Mouse (Mus musculus): ENCODE data around the gene Cutal. TPM values are rescaled to one million over a fixed set of nuclear protein-coding genes. Genes with fewer than 3 reads are reported as not detected.
"Not testable (repeated sequence)": the region's sequence is repeated elsewhere in the genome, so short reads cannot be mapped to it uniquely, and the experiment has no call there.

Gene Cutal
- total and polyA plus RNA-seq, 3 experiments, result not detected

DNA sequence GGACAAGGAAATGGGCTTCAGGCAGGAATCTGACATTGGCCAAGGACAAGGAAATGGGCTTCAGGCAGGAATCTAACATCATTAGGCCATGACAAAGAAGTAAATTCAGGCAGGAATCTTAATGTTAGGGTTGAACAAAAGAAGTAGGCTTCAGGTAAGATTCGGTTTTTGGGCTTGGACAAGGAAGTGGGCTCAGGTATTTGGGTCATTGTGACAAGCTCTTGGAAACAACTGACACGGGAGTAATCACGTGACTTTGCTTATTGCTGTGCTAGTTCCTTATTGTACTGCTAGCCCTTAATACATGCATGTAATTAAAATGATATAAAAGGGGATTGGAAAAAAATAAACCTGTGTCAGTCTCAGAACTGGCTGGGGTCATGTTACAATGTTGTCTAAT is 38.5 kb upstream of the Cutal start:
- Histone ChIP-seq H3K27ac (ENCODE audit: insufficient read depth, low read depth) (no peak overlapping the region), H3K27me3 (replicated peaks) (no peaks in the 10 kb centered on the region), H3K4me3 (replicated peaks in 1 of 3; ENCODE audit: low read depth in 2 of 3, low read length in 2 of 3, poor library complexity in 1 of 3) (no peak overlapping the region), H3K79me2 (replicated peaks; ENCODE audit: control insufficient read depth, extremely low read depth, insufficient read depth, poor library complexity, severe bottlenecking) (no peaks in the 10 kb centered on the region), H3K9me3 (replicated peaks; ENCODE audit: low read length) (no peaks in the 10 kb centered on the region), H3K4me2 (ENCODE audit: insufficient read depth, low read depth, poor library complexity, severe bottlenecking) (no peak overlapping the region), H3K36me3 (replicated peaks in 1 of 2; ENCODE audit: control insufficient read depth in 1 of 2, insufficient read depth in 1 of 2, low read length in 1 of 2) (no peaks in the 10 kb centered on the region), H3K9ac (ENCODE audit: insufficient read depth, low read depth) (no peak overlapping the region), H3K4me1 (ENCODE audit: control insufficient read depth in 1 of 2, insufficient read depth in 2 of 2) (no peaks in the 10 kb centered on the region)
- in situ Hi-C loops (cut with MboI; ENCODE audit: low pct_ligation_motif_present, low pct_unique_long_range_greater_than_20kb, low sequenced_read_pairs) (no loop called here), dilution Hi-C loops (cut with MboI; ENCODE audit: extremely low pct_ligation_motif_present, extremely low pct_unique_long_range_greater_than_20kb, low sequenced_read_pairs) (no loop called here)
- DNase-seq (ENCODE audit: extremely low read depth), result no peak
- no peak for TF ChIP-seq POLR2AphosphoS2 (IDR thresholded peaks at IDR 0.05; ENCODE audit: low read depth, low read length)

DNA sequence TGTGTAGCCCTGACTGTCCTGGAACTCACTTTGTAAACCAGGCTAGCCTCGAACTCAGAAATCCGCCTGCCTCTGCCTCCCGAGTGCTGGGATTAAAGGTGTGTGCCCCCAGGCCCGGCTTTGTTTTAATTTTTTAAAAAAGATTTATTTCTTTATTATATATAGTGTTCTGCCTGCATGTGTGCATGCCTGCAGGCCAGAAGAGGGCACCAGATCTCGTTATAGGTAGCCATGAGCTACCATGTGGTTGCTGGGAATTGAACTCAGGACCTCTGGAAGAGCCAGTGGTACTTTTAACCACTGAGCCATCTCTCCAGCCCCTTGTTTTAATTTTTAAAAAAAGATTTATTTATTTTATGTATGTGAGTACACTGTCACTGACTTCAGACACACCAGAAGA is 34.1 kb upstream of the Cutal start:
- H3K4me1 ChIP-seq (ENCODE audit: control insufficient read depth in 1 of 2, insufficient read depth in 2 of 2); H3K9ac ChIP-seq (ENCODE audit: insufficient read depth, low read depth); H3K79me2 ChIP-seq (replicated peaks; ENCODE audit: control insufficient read depth, extremely low read depth, insufficient read depth, poor library complexity, severe bottlenecking); DNase-seq (ENCODE audit: extremely low read depth); H3K9me3 ChIP-seq (replicated peaks; ENCODE audit: low read length); H3K27me3 ChIP-seq (replicated peaks); dilution Hi-C loops (cut with MboI; ENCODE audit: extremely low pct_ligation_motif_present, extremely low pct_unique_long_range_greater_than_20kb, low sequenced_read_pairs); H3K36me3 ChIP-seq (replicated peaks in 1 of 2; ENCODE audit: control insufficient read depth in 1 of 2, insufficient read depth in 1 of 2, low read length in 1 of 2); in situ Hi-C loops (cut with MboI; ENCODE audit: low pct_ligation_motif_present, low pct_unique_long_range_greater_than_20kb, low sequenced_read_pairs); H3K27ac ChIP-seq (ENCODE audit: insufficient read depth, low read depth); H3K4me3 ChIP-seq (replicated peaks in 1 of 3; ENCODE audit: low read depth in 2 of 3, low read length in 2 of 3, poor library complexity in 1 of 3); H3K4me2 ChIP-seq (ENCODE audit: insufficient read depth, low read depth, poor library complexity, severe bottlenecking): not testable (repeated sequence)
- peak; percentile 59; the same call in 1 of the 2 replicates for TF ChIP-seq MYC (IDR thresholded peaks at IDR 0.05; ENCODE audit: low read depth, low read length)
- TF ChIP-seq CTCF (conservative IDR thresholded peaks at IDR 0.05 in 1 of 2, IDR thresholded peaks at IDR 0.05 in 1 of 2; ENCODE audit: low read depth in 2 of 2, low read length in 2 of 2), result peak in 1 of 2 experiments; percentile 47; a peak in 2 of 4 replicates
- peak; percentile 23; the same call in 1 of the 2 replicates for TF ChIP-seq SMC3 (IDR thresholded peaks at IDR 0.05; ENCODE audit: low read depth, low read length)
- TF ChIP-seq RAD21 (IDR thresholded peaks at IDR 0.05; ENCODE audit: low read depth, low read length), result peak; percentile 28

- no peak overlapping the region for H3K4me2 ChIP-seq (ENCODE audit: insufficient read depth, low read depth, poor library complexity, severe bottlenecking)
Measured at GRCm38 (mm10) chr2:34841706-34842105, 32.5 kb upstream of the Cutal start.

More at GRCm38 (mm10) chr2:34841706-34842105, 32.5 kb upstream of the Cutal start:
- H3K27me3 ChIP-seq (replicated peaks), result no peaks in the 10 kb centered on the region
- dilution Hi-C loops (cut with MboI; ENCODE audit: extremely low pct_ligation_motif_present, extremely low pct_unique_long_range_greater_than_20kb, low sequenced_read_pairs) (no loop called here), in situ Hi-C loops (cut with MboI; ENCODE audit: low pct_ligation_motif_present, low pct_unique_long_range_greater_than_20kb, low sequenced_read_pairs) (no loop called here)
- no peaks in the 10 kb centered on the region for H3K36me3 ChIP-seq (replicated peaks in 1 of 2; ENCODE audit: control insufficient read depth in 1 of 2, insufficient read depth in 1 of 2, low read length in 1 of 2)
- DNase-seq (ENCODE audit: extremely low read depth), result no peak
- H3K27ac ChIP-seq (ENCODE audit: insufficient read depth, low read depth), result no peak overlapping the region
- H3K4me3 ChIP-seq (replicated peaks in 1 of 3; ENCODE audit: low read depth in 2 of 3, low read length in 2 of 3, poor library complexity in 1 of 3), result no peak overlapping the region
- TF ChIP-seq MEF2A (IDR thresholded peaks at IDR 0.05; ENCODE audit: borderline replicate concordance, low read depth, low read length) (no peak), MXI1 (IDR thresholded peaks at IDR 0.05; ENCODE audit: low read depth, low read length) (no peak), NELFE (IDR thresholded peaks at IDR 0.05; ENCODE audit: low read depth, low read length) (no peak), ELF1 (IDR thresholded peaks at IDR 0.05; ENCODE audit: low read depth, low read length) (no peak), SMC3 (IDR thresholded peaks at IDR 0.05; ENCODE audit: low read depth, low read length) (no peak), CHD1 (IDR thresholded peaks at IDR 0.05; ENCODE audit: low read depth, low read length) (no peak), ZKSCAN1 (IDR thresholded peaks at IDR 0.05; ENCODE audit: borderline replicate concordance, low read depth, low read length) (no peak)
- H3K79me2 ChIP-seq (replicated peaks; ENCODE audit: control insufficient read depth, extremely low read depth, insufficient read depth, poor library complexity, severe bottlenecking), result no peaks in the 10 kb centered on the region
- no peak overlapping the region for H3K9ac ChIP-seq (ENCODE audit: insufficient read depth, low read depth)
- H3K9me3 ChIP-seq (replicated peaks; ENCODE audit: low read length), result no peaks in the 10 kb centered on the region
- H3K4me1 ChIP-seq (ENCODE audit: control insufficient read depth in 1 of 2, insufficient read depth in 2 of 2), result no peaks in the 10 kb centered on the region
